Mouse (Mus musculus) heart, embryonic 11.5 days (tissue): ENCODE results near the gene Map3k6. TPM values are rescaled to one million over a fixed set of nuclear protein-coding genes. Genes with fewer than 3 reads are reported as not detected.

Experiments used
- ATAC-seq: fragments of 200-750 bp; cut with Nextera tagmentation; replicated peaks from 2 replicates; pipeline ENCODE4 v1.8.0; 2017; ENCODE audit warnings: moderate library complexity; ENCODE audit not compliant: insufficient number of reproducible peaks, low FRiP score, low TSS enrichment
- H3K27ac ChIP-seq: fragments of 300-500 bp; sonication (generic); 2 replicates; pipeline ENCODE4 v1.5.1; 2014; ENCODE audit warnings: mild to moderate bottlenecking, low read depth, low read length
- H3K27me3 ChIP-seq: fragments of 300-500 bp; sonication (generic); 2 replicates; pipeline ENCODE4 v1.6.1; 2014; ENCODE audit warnings: mild to moderate bottlenecking, low read length, mixed read lengths; ENCODE audit not compliant: control insufficient read depth, insufficient read depth
- H3K36me3 ChIP-seq: fragments of 300-500 bp; sonication (generic); 2 replicates; pipeline ENCODE4 v1.6.1; 2014; ENCODE audit warnings: mild to moderate bottlenecking, low read length, moderate library complexity, mixed read lengths; ENCODE audit not compliant: control insufficient read depth, insufficient read depth
- H3K4me1 ChIP-seq: fragments of 300-500 bp; sonication (generic); 2 replicates; pipeline ENCODE4 v1.6.1; 2014; ENCODE audit warnings: low read length; ENCODE audit not compliant: control insufficient read depth, insufficient read depth
- H3K4me2 ChIP-seq: fragments of 300-500 bp; sonication (generic); 2 replicates; pipeline ENCODE4 v1.6.1; 2014; ENCODE audit warnings: mild to moderate bottlenecking, moderate library complexity
- H3K4me3 ChIP-seq: fragments of 300-500 bp; sonication (generic); 2 replicates; pipeline ENCODE4 v1.5.1; 2014; ENCODE audit warnings: low read depth, low read length
- H3K9ac ChIP-seq: fragments of 300-500 bp; sonication (generic); 2 replicates; pipeline ENCODE4 v1.6.1; 2014; ENCODE audit warnings: mild to moderate bottlenecking, low read depth, low read length, moderate library complexity
- H3K9me3 ChIP-seq: fragments of 300-500 bp; sonication (generic); replicated peaks from 2 replicates; pipeline ENCODE4 v1.6.1; 2016; ENCODE audit warnings: low read length; ENCODE audit not compliant: control insufficient read depth
- WGBS: fragments of 180-500 bp; shearing (Covaris S2); extraction: QIAGEN DNeasy Blood & Tissue Kit; methylation state at CpG from one replicate; pipeline ENCODE4 v1.1.7; 2014; ENCODE audit not compliant: insufficient replicate concordance; 5-methylcytosine and 5-hydroxymethylcytosine counted together
- polyA plus RNA-seq: library from polyadenylated mRNA; unstranded; fragments of >200 nt; fragmentation: Nextera tagmentation; extraction: Ambion mirVana; gene quantifications from 2 replicates; pipeline ENCODE4 v1.2.1, GENCODE M21; 2014

Gene Map3k6
- polyA plus RNA-seq, 1 experiment from 2014 or later, result 1.7 TPM

- no peak overlapping the region for H3K4me2 ChIP-seq
- WGBS, result 89% methylated on average over 19 of the region's 19 CpGs
- no peaks in the 10 kb centered on the region for H3K9me3 ChIP-seq
- H3K9ac ChIP-seq, result no peak overlapping the region
- H3K4me1 ChIP-seq, result peaks cover 10% of the 10 kb centered on the region
- H3K27ac ChIP-seq, result no peak overlapping the region
- no peaks in the 10 kb centered on the region for H3K36me3 ChIP-seq
- no peak for ATAC-seq
- peaks cover 40% of the 10 kb centered on the region for H3K27me3 ChIP-seq
- H3K4me3 ChIP-seq, result no peak overlapping the region
Measured at GRCm38 (mm10) chr4:133210788-133211390, 29.7 kb upstream of the Map3k6 start.

GRCm38 (mm10) chr4:133211751-133212561 is 28.7 kb upstream of the Map3k6 start, which contains the start of the genes Cd164l2 and Gpr3:
TSS of gene Cd164l2 (plus strand) at chr4:133212131.
TSS of gene Gpr3 (minus strand) at chr4:133212536.
- H3K27me3 ChIP-seq, result peaks cover 40% of the 10 kb centered on the region
- WGBS, result 2% methylated on average over 52 of the region's 52 CpGs

GRCm38 (mm10) chr4:133212562-133213267 is 27.9 kb upstream of the Map3k6 start:
- Histone ChIP-seq H3K9ac (peak overlapping the region; percentile 65), H3K9me3 (no peaks in the 10 kb centered on the region), H3K36me3 (no peaks in the 10 kb centered on the region), H3K4me3 (peak overlapping the region; percentile 62), H3K4me2 (peak overlapping the region; percentile 87), H3K4me1 (peaks cover 10% of the 10 kb centered on the region), H3K27me3 (peaks cover 40% of the 10 kb centered on the region), H3K27ac (no peak overlapping the region)
- ATAC-seq, result peak; percentile 80
- WGBS, result 2% methylated on average over 44 of the region's 44 CpGs

More at GRCm38 (mm10) chr4:133211751-133212561, 28.7 kb upstream of the Map3k6 start, which contains the start of the genes Cd164l2 and Gpr3:
- H3K36me3 ChIP-seq, result no peaks in the 10 kb centered on the region
- H3K4me2 ChIP-seq, result peak within 1 kb of the TSS; percentile 87
- peaks cover 10% of the 10 kb centered on the region for H3K4me1 ChIP-seq
- peak within 1 kb of the TSS; percentile 62 for H3K4me3 ChIP-seq
- peak within 1 kb of the TSS; percentile 65 for H3K9ac ChIP-seq
- H3K27ac ChIP-seq, result no peak within 1 kb of the TSS
- peak; percentile 15 for ATAC-seq
- H3K9me3 ChIP-seq, result no peaks in the 10 kb centered on the region

- no peak overlapping the region for H3K27ac ChIP-seq
- peak overlapping the region; percentile 87 for H3K4me2 ChIP-seq
- H3K9me3 ChIP-seq, result no peaks in the 10 kb centered on the region
- ATAC-seq, result no peak
- peaks cover 40% of the 10 kb centered on the region for H3K27me3 ChIP-seq
- peaks cover 10% of the 10 kb centered on the region for H3K4me1 ChIP-seq
- WGBS, result 2% methylated on average over 9 of the region's 9 CpGs
- no peaks in the 10 kb centered on the region for H3K36me3 ChIP-seq
- peak overlapping the region; percentile 62 for H3K4me3 ChIP-seq
- no peak overlapping the region for H3K9ac ChIP-seq
Measured at GRCm38 (mm10) chr4:133213268-133213590, 27.4 kb upstream of the Map3k6 start.

- Histone ChIP-seq H3K9ac (no peak overlapping the region), H3K36me3 (no peaks in the 10 kb centered on the region), H3K27ac (no peak overlapping the region), H3K4me3 (no peak overlapping the region; the same call in 1 of the 2 replicates), H3K27me3 (peaks cover 40% of the 10 kb centered on the region), H3K4me2 (peak overlapping the region; percentile 87), H3K9me3 (no peaks in the 10 kb centered on the region), H3K4me1 (peaks cover 10% of the 10 kb centered on the region)
- WGBS, result 10% methylated on average over 10 of the region's 10 CpGs
- ATAC-seq, result no peak
Measured at GRCm38 (mm10) chr4:133213661-133214060, 27.0 kb upstream of the Map3k6 start.

- Histone ChIP-seq H3K4me3 (no peak overlapping the region), H3K27ac (no peak overlapping the region), H3K9me3 (no peaks in the 10 kb centered on the region), H3K4me1 (peaks cover 14% of the 10 kb centered on the region), H3K27me3 (peaks cover 44% of the 10 kb centered on the region), H3K4me2 (no peak overlapping the region), H3K36me3 (no peaks in the 10 kb centered on the region), H3K9ac (no peak overlapping the region)
- ATAC-seq, result no peak
- 5% methylated on average over 5 of the region's 5 CpGs for WGBS
Measured at GRCm38 (mm10) chr4:133217641-133218040, 23.0 kb upstream of the Map3k6 start.

GRCm38 (mm10) chr4:133218745-133219144 is 21.9 kb upstream of the Map3k6 start:
- H3K4me2 ChIP-seq, result no peak overlapping the region
- H3K4me1 ChIP-seq, result peaks cover 4% of the 10 kb centered on the region; the same call in 1 of the 2 replicates
- ATAC-seq, result no peak
- no peak overlapping the region for H3K9ac ChIP-seq
- peaks cover 37% of the 10 kb centered on the region for H3K27me3 ChIP-seq
- no peak overlapping the region for H3K27ac ChIP-seq
- H3K4me3 ChIP-seq, result no peak overlapping the region
- WGBS, result 88% methylated on average over 3 of the region's 3 CpGs
- no peaks in the 10 kb centered on the region for H3K9me3 ChIP-seq
- no peaks in the 10 kb centered on the region for H3K36me3 ChIP-seq

GRCm38 (mm10) chr4:133220656-133221055 is 20.0 kb upstream of the Map3k6 start:
- peaks cover 35% of the 10 kb centered on the region for H3K27me3 ChIP-seq
- ATAC-seq, result no peak
- H3K4me2 ChIP-seq, result peak overlapping the region; percentile 74
- 1% methylated on average over 25 of the region's 25 CpGs for WGBS
- H3K9ac ChIP-seq, result peak overlapping the region; percentile 47; the same call in 1 of the 2 replicates
- H3K4me3 ChIP-seq, result peak overlapping the region; percentile 35
- peaks cover 4% of the 10 kb centered on the region; the same call in 1 of the 2 replicates for H3K4me1 ChIP-seq
- H3K36me3 ChIP-seq, result no peaks in the 10 kb centered on the region
- H3K9me3 ChIP-seq, result no peaks in the 10 kb centered on the region
- no peak overlapping the region for H3K27ac ChIP-seq
